Mouse (Mus musculus) heart, adult 2 months (tissue): ENCODE data around the gene Actl6a.

Experiments
- CTCF ChIP-seq: fragments of 200-600 bp; IDR thresholded peaks from 2 replicates; pipeline ENCODE4 v1.8.1; 2022; ENCODE audit warnings: antibody characterized with exemption, mild to moderate bottlenecking, moderate library complexity
- POLR2A ChIP-seq: fragments of 200-500 bp; IDR thresholded peaks from 2 replicates; pipeline ENCODE4 v1.6.1; 2011; ENCODE audit warnings: mild to moderate bottlenecking, low read depth, low read length, control low read depth; ENCODE audit not compliant: insufficient read depth

DNA sequence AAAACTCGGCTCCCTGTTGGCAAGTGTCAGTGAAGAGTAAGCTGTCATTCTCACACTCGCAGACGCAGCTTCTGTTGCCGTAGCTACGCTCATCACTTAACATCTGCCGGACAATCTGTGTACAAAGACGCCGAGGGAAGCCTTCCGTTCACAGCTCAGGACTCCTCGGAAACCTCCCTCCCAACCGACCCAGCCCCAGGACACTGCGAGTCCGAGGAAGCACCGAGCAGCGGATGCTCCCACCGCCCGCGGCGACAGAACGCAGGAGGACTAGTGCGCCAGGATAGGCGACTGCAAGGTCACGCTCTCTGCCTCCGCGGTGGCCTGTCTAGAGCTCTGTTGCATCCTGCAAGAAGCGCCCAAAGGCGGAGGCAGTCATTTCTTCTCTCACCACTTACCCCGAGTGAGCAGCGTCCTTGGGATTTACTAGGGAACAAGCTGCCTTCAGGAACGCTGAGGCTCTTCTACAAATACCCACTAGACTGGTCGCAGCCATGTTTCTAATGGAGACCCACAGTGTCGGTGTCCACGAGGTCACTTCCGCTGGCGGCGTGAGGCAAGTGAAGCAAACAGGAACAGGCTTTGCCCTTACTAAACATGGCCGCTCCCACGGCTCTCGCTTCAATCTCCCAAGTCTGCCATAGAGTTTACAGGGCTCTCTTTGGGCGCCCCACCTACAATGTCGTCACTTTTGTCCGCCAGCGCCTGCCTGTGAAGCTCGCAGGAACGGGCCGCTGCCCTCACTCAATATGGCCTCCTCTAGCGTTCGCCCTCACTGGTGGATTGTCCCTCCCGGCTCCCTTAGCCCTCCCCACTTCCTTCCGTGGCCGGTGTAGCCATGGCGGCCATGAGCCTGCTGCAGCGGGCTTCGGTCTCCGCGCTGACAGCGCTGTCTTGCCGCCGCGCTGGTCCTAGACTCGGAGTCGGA lies 30.4 kb downstream of the Actl6a start, which contains the start of gene Ndufb5:
- TF ChIP-seq POLR2A (peak; percentile 83), CTCF (no peak)
